Mouse (Mus musculus): ENCODE data around the gene Zfp62. TPM values are rescaled to one million over a fixed set of nuclear protein-coding genes. Genes with fewer than 3 reads are reported as not detected.
"Not testable (repeated sequence)": the region's sequence is repeated elsewhere in the genome, so short reads cannot be mapped to it uniquely, and the experiment has no call there.

Zfp62 gene
- polyA plus RNA-seq (2015; fragmentation: Nextera tagmentation; extraction: Ambion mirVana) = 10.7 and 14.2 TPM in 2 replicates

- peak within 1 kb of the TSS; percentile 92 for H3K9ac ChIP-seq
Observed at GRCm38 (mm10) chr11:49203129-49203768, at the start of gene Zfp62. Zfp62 (plus strand) TSS chr11:49203292.

GRCm38 (mm10) chr11:49154077-49154476, 49.0 kb upstream of the Zfp62 start, which contains the start of gene Olfr1394:
Olfr1394 (plus strand) TSS chr11:49154377.
- H3K36me3 ChIP-seq = no peaks in the 10 kb centered on the region
- H3K27me3 ChIP-seq = no peaks in the 10 kb centered on the region
- no peaks in the 10 kb centered on the region for H3K9me3 ChIP-seq (replicated peaks)
- ATAC-seq (ENCODE audit: low read depth) (no peak), DNase-seq (no peak)
- H3K4me3 ChIP-seq (replicated peaks) = no peak within 1 kb of the TSS
- H3K4me1 ChIP-seq (replicated peaks) = no peaks in the 10 kb centered on the region
- 59% methylated on average over 1 of the region's 1 CpGs for WGBS (ENCODE audit: insufficient replicate concordance)
- no peak within 1 kb of the TSS for H3K9ac ChIP-seq
- H3K27ac ChIP-seq = no peak within 1 kb of the TSS
- no peak within 1 kb of the TSS for H3K4me2 ChIP-seq

More at GRCm38 (mm10) chr11:49203129-49203768, at the start of gene Zfp62:
- peak within 1 kb of the TSS; percentile 98 for H3K27ac ChIP-seq
- peak within 1 kb of the TSS; percentile 94 for H3K4me2 ChIP-seq
- peak; percentile 92 for DNase-seq
- WGBS (ENCODE audit: insufficient replicate concordance) = under 1% methylated on average over 45 of the region's 47 CpGs
- ATAC-seq (ENCODE audit: low read depth) = peak; percentile 93
- H3K9me3 ChIP-seq (replicated peaks) = no peaks in the 10 kb centered on the region
- peaks cover 8% of the 10 kb centered on the region; the same call in 1 of the 2 replicates for H3K36me3 ChIP-seq
- H3K4me1 ChIP-seq (replicated peaks) = peaks cover 53% of the 10 kb centered on the region
- peak within 1 kb of the TSS; percentile 82 for H3K4me3 ChIP-seq (replicated peaks)
- H3K27me3 ChIP-seq = no peaks in the 10 kb centered on the region

- no peak overlapping the region for H3K27ac ChIP-seq
- no peaks in the 10 kb centered on the region for H3K36me3 ChIP-seq
- H3K4me3 ChIP-seq (replicated peaks) = no peak overlapping the region
- H3K4me1 ChIP-seq (replicated peaks) = no peaks in the 10 kb centered on the region
- no peak overlapping the region for H3K4me2 ChIP-seq
- no peaks in the 10 kb centered on the region for H3K9me3 ChIP-seq (replicated peaks)
- WGBS (ENCODE audit: insufficient replicate concordance) = 64% methylated on average over 2 of the region's 2 CpGs
- DNase-seq (no peak), ATAC-seq (ENCODE audit: low read depth) (no peak)
- H3K27me3 ChIP-seq = no peaks in the 10 kb centered on the region
- no peak overlapping the region for H3K9ac ChIP-seq
Observed at GRCm38 (mm10) chr11:49156821-49157814, 46.0 kb upstream of the Zfp62 start.

GRCm38 (mm10) chr11:49168839-49169611, 34.1 kb upstream of the Zfp62 start:
- H3K27me3 ChIP-seq = peaks cover 21% of the 10 kb centered on the region
- no peak overlapping the region for H3K27ac ChIP-seq
- peak overlapping the region; percentile 48 for H3K4me2 ChIP-seq
- H3K4me1 ChIP-seq (replicated peaks) = 0 out of 2 replicates have a peak, but pooled peaks cover 7% of the 10 kb centered on the region
- peak overlapping the region; percentile 16; the same call in 1 of the 2 replicates for H3K4me3 ChIP-seq (replicated peaks)
- peaks cover 4% of the 10 kb centered on the region; the same call in 1 of the 2 replicates for H3K9me3 ChIP-seq (replicated peaks)
- DNase-seq (no peak), ATAC-seq (ENCODE audit: low read depth) (no peak)
- WGBS (ENCODE audit: insufficient replicate concordance) = 15% methylated on average over 50 of the region's 50 CpGs
- no peak overlapping the region for H3K9ac ChIP-seq
- H3K36me3 ChIP-seq = no peaks in the 10 kb centered on the region

GRCm38 (mm10) chr11:49170576-49170975, 32.5 kb upstream of the Zfp62 start:
- ATAC-seq (ENCODE audit: low read depth) = no peak
- Histone ChIP-seq H3K36me3 (no peaks in the 10 kb centered on the region), H3K27me3 (peaks cover 21% of the 10 kb centered on the region), H3K4me3 (replicated peaks) (no peak overlapping the region), H3K9me3 (replicated peaks) (peaks cover 4% of the 10 kb centered on the region; the same call in 1 of the 2 replicates), H3K27ac (no peak overlapping the region), H3K4me1 (replicated peaks) (peaks cover 16% of the 10 kb centered on the region; the same call in 1 of the 2 replicates), H3K4me2 (no peak overlapping the region), H3K9ac (no peak overlapping the region)
- DNase-seq = no peak
- WGBS (ENCODE audit: insufficient replicate concordance) = 37% methylated on average over 4 of the region's 4 CpGs

- H3K36me3 ChIP-seq = no peaks in the 10 kb centered on the region
- no peak overlapping the region for H3K4me2 ChIP-seq
- H3K27me3 ChIP-seq = no peaks in the 10 kb centered on the region
- no peak overlapping the region for H3K27ac ChIP-seq
- ATAC-seq (ENCODE audit: low read depth) = no peak
- H3K9ac ChIP-seq = no peak overlapping the region
- WGBS (ENCODE audit: insufficient replicate concordance) = 15% methylated on average over 8 of the region's 8 CpGs
- H3K4me1 ChIP-seq (replicated peaks) = peaks cover 15% of the 10 kb centered on the region; the same call in 1 of the 2 replicates
- H3K9me3 ChIP-seq (replicated peaks) = no peaks in the 10 kb centered on the region
- no peak for DNase-seq
- H3K4me3 ChIP-seq (replicated peaks) = no peak overlapping the region
Observed at GRCm38 (mm10) chr11:49175345-49175744, 27.7 kb upstream of the Zfp62 start.

- 54% methylated on average over 4 of the region's 4 CpGs for WGBS (ENCODE audit: insufficient replicate concordance)
- H3K27me3 ChIP-seq; ATAC-seq (ENCODE audit: low read depth); H3K9me3 ChIP-seq (replicated peaks); DNase-seq; H3K9ac ChIP-seq; H3K4me3 ChIP-seq (replicated peaks); H3K27ac ChIP-seq; H3K4me2 ChIP-seq; H3K36me3 ChIP-seq: not testable (repeated sequence)
- peaks cover 15% of the 10 kb centered on the region; the same call in 1 of the 2 replicates for H3K4me1 ChIP-seq (replicated peaks)
Observed at GRCm38 (mm10) chr11:49176047-49176779, 26.9 kb upstream of the Zfp62 start.

- DNase-seq (no peak), ATAC-seq (ENCODE audit: low read depth) (no peak)
- no peak overlapping the region for H3K9ac ChIP-seq
- 46% methylated on average over 1 of the region's 1 CpGs for WGBS (ENCODE audit: insufficient replicate concordance)
- H3K4me2 ChIP-seq = no peak overlapping the region
- H3K9me3 ChIP-seq (replicated peaks) = no peaks in the 10 kb centered on the region
- no peaks in the 10 kb centered on the region for H3K36me3 ChIP-seq
- no peak overlapping the region for H3K27ac ChIP-seq
- no peaks in the 10 kb centered on the region for H3K27me3 ChIP-seq
- H3K4me3 ChIP-seq (replicated peaks) = no peak overlapping the region
- no peaks in the 10 kb centered on the region for H3K4me1 ChIP-seq (replicated peaks)
Observed at GRCm38 (mm10) chr11:49183172-49183571, 19.9 kb upstream of the Zfp62 start.

- Histone ChIP-seq H3K4me1 (replicated peaks) (no peaks in the 10 kb centered on the region), H3K36me3 (no peaks in the 10 kb centered on the region), H3K9me3 (replicated peaks) (no peaks in the 10 kb centered on the region), H3K4me3 (replicated peaks) (no peak overlapping the region), H3K27me3 (no peaks in the 10 kb centered on the region), H3K4me2 (no peak overlapping the region), H3K27ac (no peak overlapping the region), H3K9ac (no peak overlapping the region)
- ATAC-seq (ENCODE audit: low read depth) (no peak), DNase-seq (no peak)
- 73% methylated on average over 6 of the region's 6 CpGs for WGBS (ENCODE audit: insufficient replicate concordance)
Observed at GRCm38 (mm10) chr11:49186452-49186851, 16.6 kb upstream of the Zfp62 start.

- Histone ChIP-seq H3K27me3 (no peaks in the 10 kb centered on the region), H3K4me2 (no peak within 1 kb of the TSS), H3K9me3 (replicated peaks) (no peaks in the 10 kb centered on the region), H3K27ac (no peak within 1 kb of the TSS), H3K36me3 (no peaks in the 10 kb centered on the region), H3K4me1 (replicated peaks) (no peaks in the 10 kb centered on the region), H3K9ac (no peak within 1 kb of the TSS), H3K4me3 (replicated peaks) (no peak within 1 kb of the TSS)
- WGBS (ENCODE audit: insufficient replicate concordance) = 56% methylated on average over 8 of the region's 8 CpGs
- no peak for DNase-seq
- ATAC-seq (ENCODE audit: low read depth) = no peak
Observed at GRCm38 (mm10) chr11:49186955-49187488, 16.1 kb upstream of the Zfp62 start, which contains the start of gene Btnl9. Btnl9 (minus strand) TSS chr11:49187159.

Data from liver, embryonic 13.5 days (tissue).